Mouse (Mus musculus): ENCODE measurements at regions not wholly inside any gene's neighbourhood (a gene's known extent, or its start where the extent isn't known, plus 50 kb on each side); places are given as distances from the start of the nearest gene placed in this dataset.

- Histone ChIP-seq H3K9ac (replicated peaks; ENCODE audit: low read length) (no peak overlapping the region), H3K27me3 (ENCODE audit: control insufficient read depth, insufficient read depth, low read length) (no peaks in the 10 kb centered on the region), H3K4me3 (ENCODE audit: low read depth, low read length) (no peak overlapping the region), H3K27ac (replicated peaks; ENCODE audit: low read depth, low read length) (no peak overlapping the region), H3K9me3 (replicated peaks; ENCODE audit: control insufficient read depth, low read length) (no peaks in the 10 kb centered on the region), H3K4me2 (ENCODE audit: low read depth, low read length) (no peak overlapping the region), H3K36me3 (replicated peaks; ENCODE audit: control insufficient read depth, insufficient read depth, low read depth, low read length) (no peaks in the 10 kb centered on the region), H3K4me1 (ENCODE audit: control insufficient read depth, insufficient read depth, low read length) (no peaks in the 10 kb centered on the region)
- 80% methylated on average over 8 of the region's 8 CpGs for WGBS
- DNase-seq (ENCODE audit: low spot score) (no peak), ATAC-seq (replicated peaks; ENCODE audit: insufficient number of reproducible peaks, low FRiP score, low TSS enrichment, low read depth) (no peak)
These were observed 115.1 kb upstream of the Prox1 start for GRCm38 (mm10) chr1:190285636-190286035.

- DNase-seq (ENCODE audit: low spot score), result no peak
- no peak overlapping the region for H3K4me2 ChIP-seq (ENCODE audit: low read depth, low read length)
- H3K36me3 ChIP-seq (replicated peaks; ENCODE audit: control insufficient read depth, insufficient read depth, low read depth, low read length), result no peaks in the 10 kb centered on the region
- no peak overlapping the region for H3K4me3 ChIP-seq (ENCODE audit: low read depth, low read length)
- WGBS, result 87% methylated on average over 8 of the region's 8 CpGs
- no peaks in the 10 kb centered on the region for H3K4me1 ChIP-seq (ENCODE audit: control insufficient read depth, insufficient read depth, low read length)
- no peak overlapping the region for H3K27ac ChIP-seq (replicated peaks; ENCODE audit: low read depth, low read length)
- H3K9me3 ChIP-seq (replicated peaks; ENCODE audit: control insufficient read depth, low read length), result no peaks in the 10 kb centered on the region
- H3K9ac ChIP-seq (replicated peaks; ENCODE audit: low read length), result no peak overlapping the region
- H3K27me3 ChIP-seq (ENCODE audit: control insufficient read depth, insufficient read depth, low read length), result no peaks in the 10 kb centered on the region
- no peak for ATAC-seq (replicated peaks; ENCODE audit: insufficient number of reproducible peaks, low FRiP score, low TSS enrichment, low read depth)
These were observed 114.5 kb upstream of the Prox1 start for GRCm38 (mm10) chr1:190285049-190285448.

GRCm38 (mm10) chr1:190284138-190284537 lies 113.6 kb upstream of the Prox1 start:
- no peak overlapping the region for H3K4me3 ChIP-seq (ENCODE audit: low read depth, low read length)
- H3K4me2 ChIP-seq (ENCODE audit: low read depth, low read length), result no peak overlapping the region
- WGBS, result 71% methylated on average over 9 of the region's 9 CpGs
- DNase-seq (ENCODE audit: low spot score), result no peak
- H3K4me1 ChIP-seq (ENCODE audit: control insufficient read depth, insufficient read depth, low read length), result no peaks in the 10 kb centered on the region
- no peaks in the 10 kb centered on the region for H3K9me3 ChIP-seq (replicated peaks; ENCODE audit: control insufficient read depth, low read length)
- no peak overlapping the region for H3K27ac ChIP-seq (replicated peaks; ENCODE audit: low read depth, low read length)
- no peak overlapping the region for H3K9ac ChIP-seq (replicated peaks; ENCODE audit: low read length)
- no peaks in the 10 kb centered on the region for H3K27me3 ChIP-seq (ENCODE audit: control insufficient read depth, insufficient read depth, low read length)
- no peak for ATAC-seq (replicated peaks; ENCODE audit: insufficient number of reproducible peaks, low FRiP score, low TSS enrichment, low read depth)
- H3K36me3 ChIP-seq (replicated peaks; ENCODE audit: control insufficient read depth, insufficient read depth, low read depth, low read length), result no peaks in the 10 kb centered on the region

GRCm38 (mm10) chr1:190280081-190280858 lies 109.8 kb upstream of the Prox1 start:
- H3K9ac ChIP-seq (replicated peaks; ENCODE audit: low read length), result no peak overlapping the region
- DNase-seq (ENCODE audit: low spot score) (no peak), ATAC-seq (replicated peaks; ENCODE audit: insufficient number of reproducible peaks, low FRiP score, low TSS enrichment, low read depth) (no peak)
- no peaks in the 10 kb centered on the region for H3K4me1 ChIP-seq (ENCODE audit: control insufficient read depth, insufficient read depth, low read length)
- H3K27ac ChIP-seq (replicated peaks; ENCODE audit: low read depth, low read length), result no peak overlapping the region
- H3K27me3 ChIP-seq (ENCODE audit: control insufficient read depth, insufficient read depth, low read length), result no peaks in the 10 kb centered on the region
- H3K4me2 ChIP-seq (ENCODE audit: low read depth, low read length), result no peak overlapping the region
- no peaks in the 10 kb centered on the region for H3K36me3 ChIP-seq (replicated peaks; ENCODE audit: control insufficient read depth, insufficient read depth, low read depth, low read length)
- no peaks in the 10 kb centered on the region for H3K9me3 ChIP-seq (replicated peaks; ENCODE audit: control insufficient read depth, low read length)
- H3K4me3 ChIP-seq (ENCODE audit: low read depth, low read length), result no peak overlapping the region
- WGBS, result 88% methylated on average over 18 of the region's 18 CpGs

- Histone ChIP-seq H3K4me1 (ENCODE audit: control insufficient read depth, insufficient read depth, low read length) (no peaks in the 10 kb centered on the region), H3K9ac (replicated peaks; ENCODE audit: low read length) (no peak overlapping the region), H3K27ac (replicated peaks; ENCODE audit: low read depth, low read length) (no peak overlapping the region), H3K36me3 (replicated peaks; ENCODE audit: control insufficient read depth, insufficient read depth, low read depth, low read length) (no peaks in the 10 kb centered on the region), H3K27me3 (ENCODE audit: control insufficient read depth, insufficient read depth, low read length) (no peaks in the 10 kb centered on the region), H3K4me2 (ENCODE audit: low read depth, low read length) (no peak overlapping the region), H3K4me3 (ENCODE audit: low read depth, low read length) (no peak overlapping the region), H3K9me3 (replicated peaks; ENCODE audit: control insufficient read depth, low read length) (no peaks in the 10 kb centered on the region)
- ATAC-seq (replicated peaks; ENCODE audit: insufficient number of reproducible peaks, low FRiP score, low TSS enrichment, low read depth) (no peak), DNase-seq (ENCODE audit: low spot score) (no peak)
- 80% methylated on average over 6 of the region's 6 CpGs for WGBS
These were observed 104.4 kb upstream of the Prox1 start for GRCm38 (mm10) chr1:190274911-190275310.

GRCm38 (mm10) chr1:190270784-190271385 lies 100.4 kb upstream of the Prox1 start:
- no peak overlapping the region for H3K4me3 ChIP-seq (ENCODE audit: low read depth, low read length)
- H3K27me3 ChIP-seq (ENCODE audit: control insufficient read depth, insufficient read depth, low read length), result no peaks in the 10 kb centered on the region
- H3K36me3 ChIP-seq (replicated peaks; ENCODE audit: control insufficient read depth, insufficient read depth, low read depth, low read length), result no peaks in the 10 kb centered on the region
- no peak for DNase-seq (ENCODE audit: low spot score)
- H3K9ac ChIP-seq (replicated peaks; ENCODE audit: low read length), result no peak overlapping the region
- no peaks in the 10 kb centered on the region for H3K9me3 ChIP-seq (replicated peaks; ENCODE audit: control insufficient read depth, low read length)
- H3K4me2 ChIP-seq (ENCODE audit: low read depth, low read length), result no peak overlapping the region
- ATAC-seq (replicated peaks; ENCODE audit: insufficient number of reproducible peaks, low FRiP score, low TSS enrichment, low read depth), result no peak
- 83% methylated on average over 17 of the region's 17 CpGs for WGBS
- no peak overlapping the region for H3K27ac ChIP-seq (replicated peaks; ENCODE audit: low read depth, low read length)
- H3K4me1 ChIP-seq (ENCODE audit: control insufficient read depth, insufficient read depth, low read length), result no peaks in the 10 kb centered on the region

GRCm38 (mm10) chr1:190269181-190269580 lies 98.7 kb upstream of the Prox1 start:
- WGBS, result 84% methylated on average over 7 of the region's 7 CpGs
- no peak overlapping the region for H3K4me3 ChIP-seq (ENCODE audit: low read depth, low read length)
- no peak for ATAC-seq (replicated peaks; ENCODE audit: insufficient number of reproducible peaks, low FRiP score, low TSS enrichment, low read depth)

GRCm38 (mm10) chr1:190265085-190265780 lies 94.7 kb upstream of the Prox1 start:
- no peaks in the 10 kb centered on the region for H3K36me3 ChIP-seq (replicated peaks; ENCODE audit: control insufficient read depth, insufficient read depth, low read depth, low read length)
- no peak overlapping the region for H3K9ac ChIP-seq (replicated peaks; ENCODE audit: low read length)
- DNase-seq (ENCODE audit: low spot score) (no peak), ATAC-seq (replicated peaks; ENCODE audit: insufficient number of reproducible peaks, low FRiP score, low TSS enrichment, low read depth) (no peak)
- H3K27me3 ChIP-seq (ENCODE audit: control insufficient read depth, insufficient read depth, low read length), result no peaks in the 10 kb centered on the region
- WGBS, result 87% methylated on average over 9 of the region's 9 CpGs
- no peaks in the 10 kb centered on the region for H3K9me3 ChIP-seq (replicated peaks; ENCODE audit: control insufficient read depth, low read length)
- no peaks in the 10 kb centered on the region for H3K4me1 ChIP-seq (ENCODE audit: control insufficient read depth, insufficient read depth, low read length)
- no peak overlapping the region for H3K27ac ChIP-seq (replicated peaks; ENCODE audit: low read depth, low read length)
- H3K4me3 ChIP-seq (ENCODE audit: low read depth, low read length), result no peak overlapping the region
- no peak overlapping the region for H3K4me2 ChIP-seq (ENCODE audit: low read depth, low read length)

More at GRCm38 (mm10) chr1:190269181-190269580, 98.7 kb upstream of the Prox1 start:
- H3K27ac ChIP-seq (replicated peaks; ENCODE audit: low read depth, low read length), result no peak overlapping the region
- H3K36me3 ChIP-seq (replicated peaks; ENCODE audit: control insufficient read depth, insufficient read depth, low read depth, low read length), result no peaks in the 10 kb centered on the region
- no peak for DNase-seq (ENCODE audit: low spot score)
- no peaks in the 10 kb centered on the region for H3K4me1 ChIP-seq (ENCODE audit: control insufficient read depth, insufficient read depth, low read length)
- H3K27me3 ChIP-seq (ENCODE audit: control insufficient read depth, insufficient read depth, low read length), result no peaks in the 10 kb centered on the region
- no peak overlapping the region for H3K4me2 ChIP-seq (ENCODE audit: low read depth, low read length)
- H3K9me3 ChIP-seq (replicated peaks; ENCODE audit: control insufficient read depth, low read length), result no peaks in the 10 kb centered on the region
- H3K9ac ChIP-seq (replicated peaks; ENCODE audit: low read length), result no peak overlapping the region

Data from embryonic facial prominence, embryonic 11.5 days (tissue).